Mouse (Mus musculus) embryonic facial prominence, embryonic 14.5 days (tissue): ENCODE measurements around the gene Spag6. TPM values are rescaled to one million over a fixed set of nuclear protein-coding genes. Genes with fewer than 3 reads are reported as not detected.

Experiments
- ATAC-seq: fragments of 200-750 bp; cut with Nextera tagmentation; 2 replicates; pipeline ENCODE4 v1.8.0; 2017; ENCODE audit warnings: low read depth, moderate number of reproducible peaks, moderate TSS enrichment
- DNase-seq: peaks from one replicate; pipeline ENCODE4 v3.0.0-alpha.2; 2015; ENCODE audit warnings: low spot score
- H3K27ac ChIP-seq: fragments of 300-500 bp; sonication (generic); replicated peaks from 2 replicates; pipeline ENCODE4 v1.5.1; 2014; ENCODE audit warnings: low read depth, mild to moderate bottlenecking, low read length, moderate library complexity
- H3K27me3 ChIP-seq: fragments of 300-500 bp; sonication (generic); replicated peaks from 2 replicates; pipeline ENCODE4 v1.6.1; 2014; ENCODE audit warnings: low read length; ENCODE audit not compliant: control insufficient read depth, insufficient read depth
- H3K36me3 ChIP-seq: fragments of 300-500 bp; sonication (generic); 2 replicates; pipeline ENCODE4 v1.6.1; 2014; ENCODE audit warnings: low read length, mixed read lengths; ENCODE audit not compliant: control insufficient read depth, insufficient read depth
- H3K4me1 ChIP-seq: fragments of 300-500 bp; sonication (generic); 2 replicates; pipeline ENCODE4 v1.6.1; 2014; ENCODE audit warnings: antibody characterized with exemption, low read length; ENCODE audit not compliant: control insufficient read depth, insufficient read depth
- H3K4me2 ChIP-seq: fragments of 300-500 bp; sonication (generic); 2 replicates; pipeline ENCODE4 v1.6.1; 2014; ENCODE audit warnings: low read depth, mild to moderate bottlenecking, low read length, moderate library complexity, mixed read lengths
- H3K4me3 ChIP-seq: fragments of 300-500 bp; sonication (generic); 2 replicates; pipeline ENCODE4 v1.5.1; 2014; ENCODE audit warnings: low read depth, mild to moderate bottlenecking, low read length
- H3K9ac ChIP-seq: fragments of 300-500 bp; sonication (generic); 2 replicates; pipeline ENCODE4 v1.6.1; 2014; ENCODE audit warnings: low read depth, mild to moderate bottlenecking, low read length, moderate library complexity, mixed read lengths
- H3K9me3 ChIP-seq: fragments of 300-500 bp; sonication (generic); 2 replicates; pipeline ENCODE4 v1.6.1; 2016; ENCODE audit warnings: low read length; ENCODE audit not compliant: control insufficient read depth
- WGBS: fragments of 180-500 bp; shearing (Covaris S2); extraction: QIAGEN DNeasy Blood & Tissue Kit; methylation state at CpG from one replicate; pipeline ENCODE4 v1.1.7; 2014; 5-methylcytosine and 5-hydroxymethylcytosine counted together
- polyA plus RNA-seq: library from polyadenylated mRNA; unstranded; fragments of >200 nt; fragmentation: Nextera tagmentation; extraction: Ambion mirVana; gene quantifications from 2 replicates; pipeline ENCODE4 v1.2.1, GENCODE M21; 2014

The Spag6 gene
- polyA plus RNA-seq, 1 experiment from 2014 or later, result 0.21 TPM

- Histone ChIP-seq H3K27me3 (peaks cover 53% of the 10 kb centered on the region), H3K4me1 (peaks cover 13% of the 10 kb centered on the region), H3K36me3 (no peaks in the 10 kb centered on the region), H3K9me3 (no peaks in the 10 kb centered on the region), H3K9ac (no peak overlapping the region), H3K4me2 (no peak overlapping the region), H3K27ac (no peak overlapping the region), H3K4me3 (no peak overlapping the region)
- ATAC-seq, result no peak
- DNase-seq, result no peak
- whole genome bisulfite sequencing, result 50% methylated on average over 8 of the region's 8 CpGs
Observed at GRCm38 (mm10) chr2:18797776-18798175, 103.9 kb downstream of the Spag6 start.

GRCm38 (mm10) chr2:18799265-18799965 is 105.6 kb downstream of the Spag6 start:
- ATAC-seq (no peak), DNase-seq (no peak)
- no peak overlapping the region for H3K27ac ChIP-seq
- peaks cover 13% of the 10 kb centered on the region for H3K4me1 ChIP-seq
- no peaks in the 10 kb centered on the region for H3K36me3 ChIP-seq
- H3K27me3 ChIP-seq, result peaks cover 60% of the 10 kb centered on the region
- no peaks in the 10 kb centered on the region for H3K9me3 ChIP-seq
- H3K4me2 ChIP-seq, result peak overlapping the region; percentile 86
- H3K9ac ChIP-seq, result peak overlapping the region; percentile 50; the same call in 1 of the 2 replicates
- peak overlapping the region; percentile 44 for H3K4me3 ChIP-seq
- 12% methylated on average over 17 of the region's 17 CpGs for WGBS

Other genes with a start within 250 kb of the Spag6 start
- gene Commd3, start 21.6 kb upstream of the Spag6 start, polyA plus RNA-seq, result 195 and 218 TPM in 2 replicates
- 25.9 and 28.0 TPM in 2 replicates for gene Bmi1, start 17.0 kb upstream of the Spag6 start, polyA plus RNA-seq